Mouse (Mus musculus): ENCODE results near the gene Lmbr1.

Lmbr1 gene

DNA sequence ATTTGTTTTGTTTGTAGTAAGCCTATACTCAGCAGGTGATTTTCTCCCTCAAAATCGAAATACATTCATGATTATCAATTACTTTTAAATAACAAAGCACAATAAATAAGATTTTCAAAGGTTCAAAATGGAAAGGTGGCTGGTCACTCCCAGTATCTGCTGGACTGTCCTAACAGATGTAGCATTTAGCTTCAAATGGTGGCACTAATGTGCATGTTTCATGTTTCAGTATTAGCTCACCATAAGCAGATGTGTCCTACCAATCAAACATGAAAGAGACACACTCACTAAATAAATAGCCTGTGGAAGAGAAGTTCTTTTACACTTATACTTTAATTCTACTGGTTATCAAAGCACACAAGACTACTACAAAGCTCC lies 126.7 kb downstream of the Lmbr1 start:
- no peak for DNase-seq

- DNase-seq = no peak
Measured at GRCm38 (mm10) chr5:29250795-29251495, 127.2 kb downstream of the Lmbr1 start.

DNA sequence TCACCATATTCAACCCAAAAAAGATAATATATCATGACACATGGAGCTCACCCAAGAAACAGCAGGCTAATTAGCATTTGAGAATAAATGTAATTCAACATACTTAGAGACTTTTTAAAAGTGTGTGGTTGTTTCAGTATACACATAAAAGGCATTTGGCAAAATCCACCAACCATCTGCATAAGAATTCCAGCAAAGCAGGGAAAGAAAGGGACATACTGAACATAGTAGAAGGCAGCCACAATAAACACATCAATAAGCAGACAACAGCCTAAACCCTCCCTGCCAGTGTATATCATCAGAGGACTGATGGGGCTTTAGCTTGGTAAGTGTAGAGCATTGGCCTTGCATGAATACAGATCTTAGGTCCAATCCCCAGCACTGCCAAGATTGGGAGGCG lies 133.4 kb downstream of the Lmbr1 start:
- DNase-seq = no peak

DNA sequence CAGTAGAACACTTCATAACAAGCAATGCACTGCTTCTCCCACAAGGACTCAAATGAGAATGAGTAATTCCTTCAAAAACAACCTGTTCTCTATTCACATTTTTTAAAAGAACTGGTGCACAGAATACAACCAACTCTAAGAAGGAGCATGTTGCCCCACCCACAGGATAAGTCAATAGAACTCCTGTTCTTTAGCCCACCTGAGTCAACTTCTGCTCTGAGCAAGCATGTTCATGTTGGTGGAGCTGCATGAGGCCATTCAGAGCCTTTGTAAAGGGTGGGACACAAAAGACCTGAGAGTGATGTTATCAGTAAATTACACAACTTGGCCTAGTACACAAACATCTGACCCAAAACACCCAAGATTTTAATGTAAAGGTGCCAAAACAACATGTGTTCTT lies 139.8 kb downstream of the Lmbr1 start:
- no peak for DNase-seq

DNA sequence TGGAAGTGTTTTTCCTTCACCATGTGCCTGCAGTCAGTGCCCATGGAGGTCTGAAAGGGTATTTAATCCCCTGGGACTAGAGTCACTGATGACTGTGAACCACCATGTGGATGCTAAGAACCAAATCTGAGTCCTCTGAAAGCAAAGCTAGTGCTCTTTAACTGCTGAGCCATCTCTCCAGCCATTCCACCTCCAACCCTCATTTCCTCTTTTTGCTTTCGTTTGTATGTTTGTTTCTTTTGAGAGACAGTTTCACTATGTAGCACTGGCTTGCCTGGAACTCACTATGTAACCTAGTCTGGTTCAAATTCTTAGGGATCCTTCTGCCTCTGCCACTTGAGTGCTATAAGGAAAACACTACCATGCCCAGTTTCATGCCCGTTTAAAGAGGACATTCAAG lies 147.7 kb downstream of the Lmbr1 start:
- no peak for DNase-seq

DNA sequence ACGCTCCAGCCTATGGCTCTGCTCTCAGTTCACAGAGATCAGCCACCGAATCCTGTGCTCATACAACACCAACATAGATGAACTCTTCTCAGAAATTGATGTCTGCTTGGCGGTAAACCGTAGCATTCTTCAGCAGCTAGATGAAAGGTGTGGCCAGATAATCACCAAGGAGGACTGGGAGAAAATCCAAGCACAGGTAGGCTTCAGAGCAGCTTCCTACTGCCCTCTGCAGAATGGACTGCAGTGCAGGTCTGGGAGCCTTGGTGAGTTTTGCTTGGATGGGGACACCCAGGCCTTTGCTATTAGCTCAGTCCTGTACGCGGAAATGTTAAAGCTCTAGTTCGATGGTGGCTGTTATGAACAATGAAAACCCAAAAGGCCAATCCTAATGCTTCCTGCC lies 154.1 kb downstream of the Lmbr1 start:
- DNase-seq = no peak

GRCm38 (mm10) chr5:29217997-29218396 lies 160.2 kb downstream of the Lmbr1 start:
- DNase-seq = no peak

GRCm38 (mm10) chr5:29211980-29212555 lies 166.1 kb downstream of the Lmbr1 start:
- DNase-seq = no peak

DNA sequence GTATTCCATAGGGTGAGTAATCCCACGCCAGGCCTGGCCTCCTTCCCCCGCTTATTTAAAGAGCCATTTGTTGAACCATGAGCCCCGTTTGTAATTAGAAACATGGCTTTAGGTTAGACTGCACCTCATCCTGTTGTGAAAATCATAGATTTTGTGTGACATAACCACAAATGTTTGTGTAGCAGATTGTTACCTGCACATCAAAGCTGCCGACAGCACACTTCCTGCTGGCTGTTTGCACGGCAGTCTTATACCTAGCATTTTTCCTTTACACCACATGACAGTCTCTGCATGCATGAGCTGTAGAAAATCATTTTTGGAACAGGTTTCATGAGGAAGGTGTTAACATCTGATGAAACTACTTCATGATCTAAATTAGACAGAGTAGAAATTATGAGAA lies 172.5 kb downstream of the Lmbr1 start:
- no peak for DNase-seq

DNA sequence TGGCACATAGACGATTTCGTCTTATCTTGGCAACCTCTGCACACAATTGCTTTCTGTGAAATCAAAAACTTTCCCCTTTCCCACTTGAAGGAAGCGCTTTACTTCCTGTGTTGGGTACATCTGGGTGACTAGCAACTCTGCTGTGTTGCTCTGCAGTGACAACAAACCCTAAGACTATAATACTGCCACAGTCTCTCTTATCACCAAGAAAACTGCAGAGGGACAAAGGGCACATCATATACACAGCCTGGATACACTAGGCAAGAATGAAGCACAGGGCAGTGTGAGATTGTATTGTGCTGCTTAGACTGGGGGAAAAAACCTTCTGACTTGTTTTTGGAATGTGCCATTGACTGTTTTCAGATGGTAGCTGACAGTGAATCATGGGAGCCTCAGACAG lies 178.3 kb downstream of the Lmbr1 start:
- DNase-seq = no peak

DNA sequence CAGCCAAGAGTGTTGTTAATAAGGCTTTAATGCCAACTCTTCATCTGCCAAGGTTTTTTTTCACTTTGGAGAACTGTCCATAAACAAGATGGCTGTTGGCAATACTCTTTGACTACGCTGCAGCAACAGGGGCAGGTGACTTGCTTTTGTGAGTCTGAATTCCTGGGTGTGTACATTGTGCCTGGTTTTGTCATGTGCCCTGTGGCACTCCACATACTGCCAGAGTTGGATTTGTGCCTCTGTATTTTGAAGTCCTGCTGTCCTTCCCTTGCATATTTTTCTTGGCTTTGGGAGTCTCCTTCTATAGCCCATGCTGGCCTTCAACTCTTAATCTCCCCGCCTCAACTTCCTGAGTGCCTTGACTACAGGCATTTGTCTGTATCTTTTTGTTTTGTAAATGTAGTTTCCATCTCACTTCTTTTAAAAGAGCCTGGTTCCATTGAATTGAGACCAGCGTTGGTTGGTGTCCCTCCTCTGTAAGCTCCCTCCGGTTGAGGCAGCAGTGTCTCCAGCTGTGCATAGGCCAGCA lies 179.2 kb downstream of the Lmbr1 start:
- no peak for DNase-seq

GRCm38 (mm10) chr5:29197187-29197586 lies 181.0 kb downstream of the Lmbr1 start:
- DNase-seq = no peak

DNA sequence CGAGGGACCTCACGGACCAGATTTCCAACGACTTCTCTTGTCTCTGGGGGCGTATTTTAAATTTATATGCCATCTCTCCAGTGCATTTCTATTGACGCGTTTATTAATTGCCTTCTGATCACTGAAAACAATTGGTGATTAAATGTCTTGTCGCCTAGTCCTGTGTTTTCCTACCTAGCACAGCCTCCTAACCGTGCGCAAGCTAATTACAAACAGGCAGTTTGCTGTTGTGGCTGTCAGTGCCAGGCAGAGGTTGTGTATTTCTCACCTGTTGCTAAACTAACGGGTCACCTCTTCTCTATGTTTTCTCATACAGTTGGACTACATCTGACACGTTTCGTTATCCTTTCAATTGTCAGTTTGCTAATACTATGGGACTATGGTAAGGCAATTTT lies 181.9 kb downstream of the Lmbr1 start:
- no peak for DNase-seq

DNA sequence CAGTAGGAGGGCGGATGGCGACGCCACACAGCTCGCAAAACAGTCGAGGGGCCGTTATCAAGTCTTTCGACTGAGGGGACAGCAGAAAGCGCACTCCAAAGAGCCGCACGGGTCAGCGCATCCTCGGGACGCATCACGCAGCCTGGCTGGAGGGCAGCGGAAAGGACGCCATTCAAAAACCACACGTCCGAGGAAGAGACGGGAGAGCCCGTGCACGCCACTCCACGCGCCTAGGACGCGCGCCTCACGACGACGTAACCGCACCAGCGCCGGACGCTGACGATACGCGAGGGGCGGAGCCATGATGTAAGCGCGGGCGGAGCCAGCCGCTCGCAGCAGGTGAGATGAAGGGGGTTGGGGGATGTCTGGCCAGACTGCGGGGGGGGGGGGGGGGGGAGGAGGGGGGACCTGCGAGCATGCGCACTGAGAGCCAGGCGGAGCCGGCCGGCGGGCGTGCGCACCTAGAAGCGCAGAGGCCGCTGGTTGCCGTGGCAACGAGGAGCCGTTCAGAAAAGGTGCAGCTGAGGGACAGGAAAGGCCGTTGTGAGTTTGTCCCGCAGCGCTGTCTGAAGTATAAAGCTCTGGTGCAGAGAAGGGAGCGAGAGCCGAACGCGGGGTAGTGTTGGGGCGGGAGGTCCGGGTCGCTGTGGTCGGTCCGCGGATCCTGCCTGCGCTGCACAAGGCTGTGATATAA lies 182.5 kb downstream of the Lmbr1 start, which contains the start of gene Rnf32:
TSS of gene Rnf32 (plus strand) at position 423 of the 694 bp plus-strand sequence.
- DNase-seq = peak; percentile 92

DNA sequence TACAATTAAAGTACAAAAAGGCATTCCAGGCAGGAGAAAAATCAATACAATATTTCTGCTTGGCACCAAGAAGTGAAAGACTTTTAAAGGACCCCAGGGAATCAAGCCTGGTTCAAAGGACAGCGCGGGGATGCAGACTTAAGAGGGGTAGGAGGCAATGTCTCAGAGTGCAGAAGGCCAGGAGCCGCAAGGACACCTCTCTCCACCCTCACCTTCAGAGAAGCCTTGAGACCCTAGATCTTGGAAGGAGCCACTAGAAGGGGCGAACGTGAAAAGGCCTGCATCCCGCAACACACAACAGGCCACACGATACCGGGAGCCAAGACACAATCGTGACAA lies 183.0 kb downstream of the Lmbr1 start:
- DNase-seq = no peak

GRCm38 (mm10) chr5:29186798-29187197 lies 191.4 kb downstream of the Lmbr1 start:
- DNase-seq = no peak
